Mouse (Mus musculus) erythroblast, adult 5-6 weeks (primary cell): Measurements from ENCODE around the gene G430095P16Rik. TPM values are rescaled to one million over a fixed set of nuclear protein-coding genes. Genes with fewer than 3 reads are reported as not detected.

Source experiments
- ATAC-seq: replicated peaks from 2 replicates; pipeline ENCODE4 v1.8.0; 2016; ENCODE audit warnings: moderate number of reproducible peaks, mild to moderate bottlenecking, moderate TSS enrichment, inconsistent platforms; ENCODE audit not compliant: poor library complexity, low FRiP score, severe bottlenecking
- total RNA-seq, 2 experiments: library from RNA; stranded (forward) in 1 of 2; stranded (reverse) in 1 of 2; fragments of 150-400 nt in 1 of 2; fragments of 200-764, 138-1000 nt in 1 of 2; gene quantifications; 2 replicates each; pipeline versions ENCODE4 v1.2.3 to v1.2.4; 2015 to 2017; ENCODE audit warnings: low replicate concordance in 2 of 2

G430095P16Rik gene
- total RNA-seq, 2 experiments from 2014 or later: 12.9 to 18.1 TPM

- no peak for ATAC-seq
Measured at GRCm38 (mm10) chr8:84738715-84739400, 16.1 kb downstream of the G430095P16Rik start.

GRCm38 (mm10) chr8:84739401-84739742 is 16.6 kb downstream of the G430095P16Rik start:
- no peak for ATAC-seq

- no peak for ATAC-seq
Measured at GRCm38 (mm10) chr8:84740895-84741843, 18.4 kb downstream of the G430095P16Rik start.

GRCm38 (mm10) chr8:84742171-84743053 is 19.6 kb downstream of the G430095P16Rik start:
- ATAC-seq: no peak

- ATAC-seq: no peak
Measured at GRCm38 (mm10) chr8:84743054-84743415, 20.2 kb downstream of the G430095P16Rik start.

GRCm38 (mm10) chr8:84743517-84744420 is 21.0 kb downstream of the G430095P16Rik start:
- ATAC-seq: no peak

GRCm38 (mm10) chr8:84745032-84745925 is 22.5 kb downstream of the G430095P16Rik start:
- no peak for ATAC-seq

- ATAC-seq: no peak
Measured at GRCm38 (mm10) chr8:84749519-84749918, 26.7 kb downstream of the G430095P16Rik start.

- no peak for ATAC-seq
Measured at GRCm38 (mm10) chr8:84752734-84753582, 30.2 kb downstream of the G430095P16Rik start.

- no peak for ATAC-seq
Measured at GRCm38 (mm10) chr8:84757501-84757900, 34.7 kb downstream of the G430095P16Rik start.

GRCm38 (mm10) chr8:84758308-84758707 is 35.5 kb downstream of the G430095P16Rik start:
- no peak for ATAC-seq

GRCm38 (mm10) chr8:84759126-84759525 is 36.3 kb downstream of the G430095P16Rik start:
- peak; percentile 64 for ATAC-seq

GRCm38 (mm10) chr8:84759718-84760117 is 36.9 kb downstream of the G430095P16Rik start:
- ATAC-seq: no peak

GRCm38 (mm10) chr8:84760405-84760805 is 37.6 kb downstream of the G430095P16Rik start:
- ATAC-seq: no peak

GRCm38 (mm10) chr8:84760901-84761300 is 38.1 kb downstream of the G430095P16Rik start:
- ATAC-seq: no peak

- ATAC-seq: no peak
Measured at GRCm38 (mm10) chr8:84764100-84764499, 41.3 kb downstream of the G430095P16Rik start.

- no peak for ATAC-seq
Measured at GRCm38 (mm10) chr8:84764870-84765495, 42.2 kb downstream of the G430095P16Rik start.
